Mouse (Mus musculus) heart, embryonic 15.5 days (tissue): ENCODE measurements around the gene D630039A03Rik. TPM values are rescaled to one million over a fixed set of nuclear protein-coding genes. Genes with fewer than 3 reads are reported as not detected.

Experiments
- ATAC-seq: fragments of 200-750 bp; cut with Nextera tagmentation; replicated peaks from 2 replicates; pipeline ENCODE4 v1.8.0; 2017; ENCODE audit warnings: low read depth, moderate TSS enrichment; ENCODE audit not compliant: insufficient number of reproducible peaks, insufficient read depth, low FRiP score
- H3K27ac ChIP-seq: fragments of 300-500 bp; sonication (generic); 2 replicates; pipeline ENCODE4 v1.5.1; 2015; ENCODE audit warnings: mild to moderate bottlenecking, inconsistent platforms
- H3K27me3 ChIP-seq: fragments of 300-500 bp; sonication (generic); 2 replicates; pipeline ENCODE4 v1.6.1; 2015; ENCODE audit warnings: inconsistent platforms
- H3K36me3 ChIP-seq: fragments of 300-500 bp; sonication (generic); 2 replicates; pipeline ENCODE4 v1.6.1; 2015; ENCODE audit warnings: mild to moderate bottlenecking, inconsistent platforms
- H3K4me1 ChIP-seq: fragments of 300-500 bp; sonication (generic); replicated peaks from 2 replicates; pipeline ENCODE4 v1.6.1; 2015; ENCODE audit warnings: inconsistent platforms
- H3K4me2 ChIP-seq: fragments of 300-500 bp; sonication (generic); 2 replicates; pipeline ENCODE4 v1.6.1; 2015; ENCODE audit warnings: inconsistent platforms, mild to moderate bottlenecking, moderate library complexity
- H3K4me3 ChIP-seq: fragments of 300-500 bp; sonication (generic); 2 replicates; pipeline ENCODE4 v1.5.1; 2015; ENCODE audit warnings: mild to moderate bottlenecking, inconsistent platforms
- H3K9ac ChIP-seq: fragments of 300-500 bp; sonication (generic); 2 replicates; pipeline ENCODE4 v1.6.1; 2015; ENCODE audit warnings: mild to moderate bottlenecking, inconsistent platforms
- H3K9me3 ChIP-seq: fragments of 300-500 bp; sonication (generic); replicated peaks from 2 replicates; pipeline ENCODE4 v1.6.1; 2016; ENCODE audit warnings: inconsistent platforms
- WGBS: fragments of 180-500 bp; shearing (Covaris S2); methylation state at CpG from one replicate; pipeline ENCODE4 v1.1.7; 2015; ENCODE audit warnings: mixed read lengths; 5-methylcytosine and 5-hydroxymethylcytosine counted together
- polyA plus RNA-seq: library from polyadenylated mRNA; unstranded; fragments of >200 nt; fragmentation: Nextera tagmentation; extraction: Ambion mirVana; gene quantifications from 2 replicates; pipeline ENCODE4 v1.2.1, GENCODE M21; 2015

The D630039A03Rik gene
- 0.06 and 0.38 TPM in 2 replicates for polyA plus RNA-seq

DNA sequence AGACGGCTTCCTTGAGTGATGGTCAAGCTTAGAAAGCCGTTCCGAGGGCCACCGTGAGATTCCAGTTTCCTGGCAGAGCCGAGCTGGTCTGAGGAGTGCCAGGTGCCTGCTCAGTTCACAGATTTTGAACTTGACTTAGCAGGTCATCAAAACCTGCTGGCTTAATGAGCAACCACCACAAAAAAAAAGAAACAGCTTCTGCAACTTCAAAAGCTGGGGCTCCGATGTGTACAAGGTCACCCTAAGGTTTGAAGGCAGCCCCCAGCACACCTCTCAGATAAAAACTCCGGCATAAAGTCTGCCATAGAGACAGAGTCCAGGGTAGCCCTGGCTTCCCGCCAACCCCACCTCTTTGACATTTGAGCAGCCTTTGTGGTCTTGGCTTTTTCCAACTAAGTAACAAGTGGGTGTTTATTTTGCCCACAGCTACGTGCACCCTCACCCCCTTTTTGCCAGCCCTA lies at the start of gene D630039A03Rik:
Gene D630039A03Rik (minus strand): TSS at position 97 of the 461 bp plus-strand sequence.
- 9% methylated on average over 9 of the region's 9 CpGs for WGBS
- Histone ChIP-seq H3K4me1 (peaks cover 21% of the 10 kb centered on the region), H3K9me3 (no peaks in the 10 kb centered on the region), H3K27ac (0 out of 2 replicates have a peak within 1 kb of the TSS, but pooled peaks have one; percentile 4), H3K4me2 (peak within 1 kb of the TSS; percentile 59), H3K27me3 (no peaks in the 10 kb centered on the region), H3K9ac (0 out of 2 replicates have a peak within 1 kb of the TSS, but pooled peaks have one; percentile 9), H3K36me3 (no peaks in the 10 kb centered on the region), H3K4me3 (peak within 1 kb of the TSS; percentile 32)
- no peak for ATAC-seq

DNA sequence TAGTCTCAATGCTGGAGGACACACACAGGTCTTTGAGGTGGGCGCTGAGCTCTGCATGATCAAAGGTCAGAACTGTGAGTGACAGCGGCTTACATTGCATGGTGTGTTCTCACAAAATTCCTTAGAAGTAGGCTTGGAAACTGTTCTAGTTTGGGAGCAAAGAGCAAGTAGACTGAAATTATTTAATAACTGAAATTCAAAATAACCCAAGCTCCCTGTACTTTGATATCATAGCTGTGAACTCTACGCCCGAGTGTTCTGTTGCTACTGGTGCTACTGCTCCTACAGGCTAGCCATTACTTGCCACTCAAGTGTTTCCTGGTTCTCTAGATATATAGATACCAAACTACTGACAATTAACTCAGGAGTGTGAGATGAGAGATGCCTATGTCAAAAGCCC lies 49.4 kb upstream of the D630039A03Rik start:
- H3K27me3 ChIP-seq: no peaks in the 10 kb centered on the region
- WGBS: 89% methylated on average over 4 of the region's 4 CpGs

DNA sequence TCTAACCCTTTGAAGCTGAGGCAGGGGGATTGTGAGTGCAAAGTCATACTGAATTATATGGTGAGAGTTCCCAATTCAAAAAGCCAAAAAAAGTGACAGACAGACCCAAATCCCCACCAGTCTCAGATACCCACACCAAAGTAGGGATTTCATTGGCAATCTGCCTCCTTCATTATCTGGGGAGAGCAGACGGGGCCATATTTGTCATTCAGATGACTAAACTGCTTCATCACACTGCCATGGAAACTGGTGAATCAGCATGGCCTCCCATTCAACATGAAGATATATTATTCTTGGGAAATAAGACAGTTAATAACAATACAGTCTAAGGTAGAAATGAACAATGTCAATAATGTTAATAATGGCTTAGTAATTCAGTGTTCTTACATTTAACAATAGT lies 48.0 kb upstream of the D630039A03Rik start:
- H3K36me3 ChIP-seq: no peaks in the 10 kb centered on the region
- no peak for ATAC-seq
- WGBS: 59% methylated on average over 1 of the region's 1 CpGs

More for the DNA sequence above, 49.4 kb upstream of the D630039A03Rik start:
- no peak overlapping the region for H3K27ac ChIP-seq
- H3K4me2 ChIP-seq: no peak overlapping the region
- H3K4me3 ChIP-seq: no peak overlapping the region
- no peak for ATAC-seq
- H3K4me1 ChIP-seq: no peaks in the 10 kb centered on the region
- H3K9me3 ChIP-seq: no peaks in the 10 kb centered on the region
- no peak overlapping the region for H3K9ac ChIP-seq
- H3K36me3 ChIP-seq: no peaks in the 10 kb centered on the region

DNA sequence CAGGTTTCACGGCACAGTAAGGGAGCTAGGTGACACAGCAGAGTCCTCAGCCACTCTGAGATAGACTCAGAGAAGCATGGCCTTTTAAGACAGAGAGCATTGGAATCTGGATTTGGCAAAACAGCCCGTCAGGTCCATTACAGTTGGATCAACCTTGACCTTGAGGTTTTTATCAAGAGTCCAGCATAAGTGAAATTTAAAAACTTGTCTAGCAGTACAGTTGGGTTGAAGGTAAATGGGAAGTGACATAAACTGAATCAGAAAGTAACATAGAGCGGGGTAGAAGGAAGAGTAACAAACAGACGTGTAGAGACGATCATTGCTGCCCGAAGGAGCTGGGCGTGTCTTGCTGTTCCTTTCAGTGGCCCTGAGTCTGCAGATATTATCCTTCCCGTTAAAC lies 43.0 kb upstream of the D630039A03Rik start:
- ATAC-seq: no peak
- Histone ChIP-seq H3K4me3 (no peak overlapping the region), H3K9me3 (no peaks in the 10 kb centered on the region), H3K9ac (no peak overlapping the region), H3K4me2 (no peak overlapping the region), H3K27me3 (no peaks in the 10 kb centered on the region), H3K4me1 (peaks cover 25% of the 10 kb centered on the region), H3K27ac (no peak overlapping the region), H3K36me3 (no peaks in the 10 kb centered on the region)
- WGBS: 85% methylated on average over 8 of the region's 8 CpGs

More for the DNA sequence above, 48.0 kb upstream of the D630039A03Rik start:
- no peaks in the 10 kb centered on the region for H3K27me3 ChIP-seq
- no peaks in the 10 kb centered on the region for H3K9me3 ChIP-seq
- no peaks in the 10 kb centered on the region for H3K4me1 ChIP-seq
- H3K27ac ChIP-seq: no peak overlapping the region
- H3K4me3 ChIP-seq: no peak overlapping the region
- H3K9ac ChIP-seq: no peak overlapping the region
- H3K4me2 ChIP-seq: no peak overlapping the region

DNA sequence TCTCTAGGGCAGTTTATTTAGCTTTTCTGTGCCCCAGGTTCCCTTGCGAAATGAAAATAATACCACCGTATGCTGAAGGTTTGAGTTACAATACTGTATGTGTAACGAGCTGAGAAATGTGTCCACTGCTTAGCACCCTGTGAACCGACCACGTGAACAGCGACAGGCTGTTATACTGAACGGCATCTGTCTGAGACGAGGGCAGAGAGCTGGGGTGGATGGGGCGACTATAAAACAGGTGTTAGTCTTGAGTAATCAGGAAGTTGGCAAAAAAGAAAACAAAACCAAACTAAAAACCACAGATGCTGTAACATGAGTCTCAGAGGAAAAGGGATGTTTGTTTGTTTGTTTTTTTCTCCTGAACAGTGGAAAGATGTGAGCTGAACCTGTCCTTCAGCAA lies 42.0 kb upstream of the D630039A03Rik start:
- ATAC-seq: no peak
- Histone ChIP-seq H3K27me3 (no peaks in the 10 kb centered on the region), H3K4me3 (no peak overlapping the region), H3K4me1 (peaks cover 29% of the 10 kb centered on the region), H3K9ac (no peak overlapping the region), H3K9me3 (no peaks in the 10 kb centered on the region), H3K36me3 (no peaks in the 10 kb centered on the region), H3K27ac (no peak overlapping the region), H3K4me2 (no peak overlapping the region)
- WGBS: 74% methylated on average over 9 of the region's 9 CpGs

DNA sequence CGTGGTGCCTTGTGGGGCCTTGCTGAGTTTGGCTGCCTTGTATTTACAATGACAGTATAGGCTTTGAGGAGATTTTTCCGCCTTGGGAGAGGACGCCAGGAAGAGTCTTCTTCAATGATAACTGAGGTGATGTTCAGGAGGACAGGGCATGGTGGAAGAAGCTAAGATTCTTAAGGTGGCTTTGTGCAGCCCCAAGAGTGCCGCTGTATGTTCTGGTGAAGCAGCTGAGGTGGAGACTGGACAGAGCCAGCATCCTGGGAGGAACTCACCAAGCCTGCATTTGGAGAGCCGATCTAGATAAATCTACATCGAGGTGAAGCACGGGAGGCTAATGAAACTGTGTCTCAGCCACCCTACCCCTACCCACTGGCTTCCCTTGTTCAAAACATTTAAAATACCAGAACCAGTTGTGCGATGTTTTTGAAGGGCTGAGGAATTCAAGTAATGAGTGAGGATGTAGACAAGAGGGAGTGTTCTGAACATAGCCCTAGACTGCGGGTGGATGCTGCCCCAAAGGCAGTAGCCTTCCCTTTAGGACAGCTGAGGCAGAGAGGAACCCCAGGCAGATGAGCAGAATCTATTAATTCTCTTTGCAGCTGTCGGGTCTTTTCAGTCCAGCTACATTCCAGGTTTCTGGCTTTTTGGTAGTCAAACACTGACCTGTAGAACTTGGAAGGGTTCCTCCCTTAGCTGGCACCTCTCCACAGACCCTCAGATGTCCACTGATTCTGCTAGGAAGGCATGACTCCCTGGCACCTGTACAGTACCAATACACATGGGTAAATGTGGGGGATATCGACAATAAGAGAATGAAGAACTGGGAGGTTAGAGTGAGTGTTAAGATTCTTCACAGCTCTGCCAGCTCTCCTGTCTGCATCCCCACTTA lies 41.3 kb upstream of the D630039A03Rik start:
- H3K4me3 ChIP-seq: peak overlapping the region; percentile 80
- no peak for ATAC-seq
- H3K9me3 ChIP-seq: no peaks in the 10 kb centered on the region
- H3K27ac ChIP-seq: peak overlapping the region; percentile 98
- H3K27me3 ChIP-seq: no peaks in the 10 kb centered on the region
- peak overlapping the region; percentile 58; the same call in 1 of the 2 replicates for H3K9ac ChIP-seq
- peaks cover 29% of the 10 kb centered on the region for H3K4me1 ChIP-seq
- peak overlapping the region; percentile 75 for H3K4me2 ChIP-seq
- WGBS: 40% methylated on average over 11 of the region's 11 CpGs
- H3K36me3 ChIP-seq: no peaks in the 10 kb centered on the region

DNA sequence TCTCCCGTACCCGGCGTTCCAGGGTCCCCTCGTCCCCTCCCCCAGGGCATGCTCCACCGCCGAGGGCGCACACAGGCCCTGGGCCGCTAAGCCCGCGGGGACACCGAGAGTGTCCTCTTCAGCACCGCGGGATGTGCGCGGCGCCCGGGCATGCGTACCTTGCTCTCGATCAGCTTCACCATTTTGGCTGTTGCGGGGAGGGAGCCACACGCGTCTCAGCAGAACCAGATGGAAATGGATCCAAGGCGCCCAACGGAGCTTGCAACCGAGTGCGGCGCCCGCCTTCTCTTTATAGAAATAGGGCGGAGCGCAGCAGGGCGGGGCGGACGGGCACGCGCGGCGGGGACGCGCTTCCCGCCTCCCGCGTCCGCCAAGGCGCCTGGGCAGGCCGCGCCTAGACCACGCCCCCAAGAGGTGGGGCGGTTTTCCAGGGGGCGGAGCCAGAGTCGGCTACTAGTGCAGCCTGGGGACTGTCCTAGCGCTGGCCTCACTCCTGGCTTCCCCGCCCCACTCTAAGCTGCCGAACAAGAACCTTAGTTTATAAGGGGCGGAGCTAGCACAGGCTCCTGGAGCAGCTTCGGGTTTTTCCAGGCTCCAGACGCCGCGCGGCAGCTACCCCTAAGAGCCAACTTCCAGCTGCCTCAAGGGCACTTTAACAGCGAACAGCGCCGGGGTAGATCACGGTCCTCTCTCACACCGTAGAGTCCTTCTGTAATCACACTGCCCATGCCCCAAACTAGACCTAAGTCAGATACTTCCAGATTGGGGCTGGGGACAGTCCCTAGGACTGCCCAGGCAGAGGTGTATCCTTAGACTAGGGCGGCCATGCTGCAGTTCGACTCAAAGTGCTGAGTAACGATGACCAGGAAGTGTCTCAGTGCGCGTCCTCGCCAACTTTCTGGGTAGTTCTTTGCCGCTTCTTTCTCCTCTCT lies 40.2 kb upstream of the D630039A03Rik start, which contains the start of gene Txn1:
Gene Txn1 (minus strand): TSS at position 383 of the 932 bp plus-strand sequence.
- Histone ChIP-seq H3K4me2 (peak within 1 kb of the TSS; percentile 75), H3K27me3 (no peaks in the 10 kb centered on the region), H3K4me3 (peak within 1 kb of the TSS; percentile 80), H3K9me3 (no peaks in the 10 kb centered on the region), H3K9ac (peak within 1 kb of the TSS; percentile 85), H3K4me1 (peaks cover 29% of the 10 kb centered on the region), H3K27ac (peak within 1 kb of the TSS; percentile 98), H3K36me3 (peaks cover 7% of the 10 kb centered on the region)
- peak; percentile 98 for ATAC-seq
- under 1% methylated on average over 71 of the region's 71 CpGs for WGBS

DNA sequence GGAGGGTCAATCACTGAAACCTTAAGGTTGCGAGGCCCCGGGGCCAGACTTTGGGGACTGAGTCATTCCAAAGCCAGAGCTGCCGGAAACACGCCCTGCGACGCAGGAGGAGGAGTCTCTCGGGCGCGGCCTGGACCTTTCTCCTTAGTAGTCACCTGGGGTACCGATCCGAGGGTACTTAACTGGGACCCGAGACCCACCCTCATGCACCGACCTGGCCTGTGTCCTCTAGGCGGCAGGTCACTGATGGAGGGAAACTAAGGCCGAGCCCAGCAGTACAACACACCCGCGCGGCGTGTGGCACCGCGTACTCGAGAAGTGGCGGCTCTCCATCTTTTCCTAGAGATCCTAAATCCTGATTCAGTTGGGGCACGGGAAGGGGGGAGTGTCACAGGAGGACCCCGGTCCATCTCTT lies 39.5 kb upstream of the D630039A03Rik start:
- no peaks in the 10 kb centered on the region for H3K9me3 ChIP-seq
- peaks cover 29% of the 10 kb centered on the region for H3K4me1 ChIP-seq
- peak overlapping the region; percentile 98 for H3K27ac ChIP-seq
- ATAC-seq: peak; percentile 8; the same call in 1 of the 2 replicates
- WGBS: under 1% methylated on average over 25 of the region's 25 CpGs
- H3K4me3 ChIP-seq: peak overlapping the region; percentile 80
- H3K27me3 ChIP-seq: no peaks in the 10 kb centered on the region
- H3K36me3 ChIP-seq: peaks cover 14% of the 10 kb centered on the region
- peak overlapping the region; percentile 75 for H3K4me2 ChIP-seq
- peak overlapping the region; percentile 85 for H3K9ac ChIP-seq

DNA sequence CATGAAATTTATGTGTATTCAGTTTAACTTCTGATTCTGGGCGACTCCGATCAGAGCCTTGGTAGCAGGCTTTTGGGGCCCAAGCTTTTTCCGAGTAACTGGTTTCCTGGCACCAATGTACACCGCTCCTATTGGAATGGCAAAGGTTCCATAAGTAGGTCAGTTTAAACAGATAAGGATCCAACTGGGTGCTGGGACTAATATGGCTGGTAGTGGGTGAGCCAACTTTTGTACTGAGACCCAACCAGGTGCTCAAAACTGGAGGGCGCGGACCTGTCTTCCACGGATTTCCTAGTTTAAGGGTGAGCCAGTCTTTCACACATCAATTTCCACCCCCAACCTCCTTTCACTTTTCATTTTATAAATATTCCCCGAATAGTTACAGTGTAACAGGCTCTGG lies 38.9 kb upstream of the D630039A03Rik start:
- WGBS: 73% methylated on average over 8 of the region's 8 CpGs
- H3K4me2 ChIP-seq: peak overlapping the region; percentile 75
- ATAC-seq: no peak

DNA sequence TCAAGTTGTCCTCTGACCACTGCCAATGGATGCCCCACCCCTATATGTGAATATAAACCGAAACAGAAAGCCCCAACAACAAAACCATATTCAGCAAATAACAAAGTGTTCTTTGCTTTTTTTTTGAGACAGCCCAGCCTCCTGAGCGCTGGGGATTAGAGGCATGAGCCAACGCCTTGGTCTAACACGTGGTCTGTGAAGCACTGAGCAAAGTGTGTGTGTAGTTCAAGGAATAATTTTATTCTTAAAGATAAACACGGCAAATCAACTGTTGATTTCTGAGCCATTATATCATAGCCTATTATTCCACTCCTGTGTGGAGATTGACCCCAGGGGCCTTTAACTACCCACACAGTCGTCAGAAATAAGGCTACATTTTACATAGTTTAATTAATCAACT lies 38.5 kb upstream of the D630039A03Rik start:
- no peak for ATAC-seq
- Histone ChIP-seq H3K36me3 (peaks cover 23% of the 10 kb centered on the region), H3K9me3 (no peaks in the 10 kb centered on the region), H3K4me3 (peak overlapping the region; percentile 80), H3K27me3 (no peaks in the 10 kb centered on the region), H3K4me1 (peaks cover 29% of the 10 kb centered on the region), H3K9ac (no peak overlapping the region), H3K27ac (0 out of 2 replicates have a peak overlapping the region, but pooled peaks have one; percentile 98), H3K4me2 (peak overlapping the region; percentile 75)
- WGBS: 77% methylated on average over 6 of the region's 6 CpGs

More for the DNA sequence above, 38.9 kb upstream of the D630039A03Rik start:
- H3K27me3 ChIP-seq: no peaks in the 10 kb centered on the region
- H3K36me3 ChIP-seq: peaks cover 20% of the 10 kb centered on the region
- no peaks in the 10 kb centered on the region for H3K9me3 ChIP-seq
- H3K4me1 ChIP-seq: peaks cover 29% of the 10 kb centered on the region
- H3K4me3 ChIP-seq: peak overlapping the region; percentile 80
- H3K9ac ChIP-seq: peak overlapping the region; percentile 85
- peak overlapping the region; percentile 98; the same call in 1 of the 2 replicates for H3K27ac ChIP-seq
